Mouse (Mus musculus) forebrain, postnatal 0 days (tissue): Measurements from ENCODE around the gene Bmper. TPM values are rescaled to one million over a fixed set of nuclear protein-coding genes. Genes with fewer than 3 reads are reported as not detected.

Source experiments
- ATAC-seq: fragments of 200-750 bp; cut with Nextera tagmentation; 2 replicates; pipeline ENCODE4 v1.8.0; 2017; ENCODE audit warnings: mild to moderate bottlenecking, moderate library complexity
- DNase-seq: peaks from one replicate; pipeline ENCODE4 v3.0.0-alpha.2; 2015
- H3K27ac ChIP-seq: fragments of 300-500 bp; sonication (generic); 2 replicates; pipeline ENCODE4 v1.5.1; 2014; ENCODE audit warnings: low read depth, mild to moderate bottlenecking, antibody characterized with exemption, low read length, moderate library complexity, mixed read lengths
- H3K27me3 ChIP-seq: fragments of 300-500 bp; sonication (generic); 2 replicates; pipeline ENCODE4 v1.6.1; 2014; ENCODE audit warnings: mild to moderate bottlenecking, low read length, mixed read lengths; ENCODE audit not compliant: insufficient read depth
- H3K36me3 ChIP-seq: fragments of 300-500 bp; sonication (generic); 2 replicates; pipeline ENCODE4 v1.6.1; 2014; ENCODE audit warnings: mild to moderate bottlenecking, moderate library complexity; ENCODE audit not compliant: insufficient read depth
- H3K4me1 ChIP-seq: fragments of 300-500 bp; sonication (generic); 2 replicates; pipeline ENCODE4 v1.6.1; 2014; ENCODE audit warnings: antibody characterized with exemption; ENCODE audit not compliant: insufficient read depth
- H3K4me2 ChIP-seq: fragments of 300-500 bp; sonication (generic); 2 replicates; pipeline ENCODE4 v1.6.1; 2014; ENCODE audit warnings: low read depth, mild to moderate bottlenecking, moderate library complexity
- H3K4me3 ChIP-seq: fragments of 300-500 bp; sonication (generic); 2 replicates; pipeline ENCODE4 v1.5.1; 2014; ENCODE audit warnings: low read depth, low read length, mixed read lengths
- H3K9ac ChIP-seq: fragments of 300-500 bp; sonication (generic); 2 replicates; pipeline ENCODE4 v1.6.1; 2014; ENCODE audit warnings: mild to moderate bottlenecking
- H3K9me3 ChIP-seq: fragments of 300-500 bp; sonication (generic); 2 replicates; pipeline ENCODE4 v1.6.1; 2016; ENCODE audit warnings: low read length
- CTCF ChIP-seq: sonication (generic); IDR thresholded peaks from 2 replicates; pipeline ENCODE4 v1.5.1; 2016; ENCODE audit warnings: antibody characterized with exemption, control low read depth, low read depth
- WGBS: fragments of 180-500 bp; shearing (Covaris S2); extraction: QIAGEN DNeasy Blood & Tissue Kit; methylation state at CpG from one replicate; pipeline ENCODE4 v1.1.7; 2014; 5-methylcytosine and 5-hydroxymethylcytosine counted together
- polyA plus RNA-seq: library from polyadenylated mRNA; unstranded; fragments of >200 nt; fragmentation: Nextera tagmentation; extraction: Ambion mirVana; gene quantifications from 2 replicates; pipeline ENCODE4 v1.2.1, GENCODE M21; 2015
- total RNA-seq: library from RNA; depleted of rRNA; stranded (reverse); fragments of >200 nt; gene quantifications from 2 replicates; pipeline ENCODE4 v1.2.3, GENCODE M21; 2014

Bmper gene
- total and polyA plus RNA-seq, 2 experiments from 2014 or later, result 5.6 to 9.6 TPM

GRCm38 (mm10) chr9:23380171-23380835 is 157.4 kb downstream of the Bmper start:
- no peak overlapping the region for H3K4me2 ChIP-seq
- ATAC-seq (no peak), DNase-seq (no peak)
- WGBS, result 22% methylated on average over 5 of the region's 5 CpGs
- no peaks in the 10 kb centered on the region for H3K9me3 ChIP-seq
- H3K4me1 ChIP-seq, result peaks cover 4% of the 10 kb centered on the region; the same call in 1 of the 2 replicates
- H3K27me3 ChIP-seq, result no peaks in the 10 kb centered on the region
- H3K9ac ChIP-seq, result no peak overlapping the region
- no peak overlapping the region for H3K27ac ChIP-seq
- no peaks in the 10 kb centered on the region for H3K36me3 ChIP-seq
- no peak overlapping the region for H3K4me3 ChIP-seq
- no peak for TF ChIP-seq CTCF

- Histone ChIP-seq H3K27ac (no peak overlapping the region), H3K27me3 (no peaks in the 10 kb centered on the region), H3K4me1 (peaks cover 4% of the 10 kb centered on the region; the same call in 1 of the 2 replicates), H3K4me2 (no peak overlapping the region), H3K4me3 (no peak overlapping the region), H3K9ac (no peak overlapping the region), H3K9me3 (no peaks in the 10 kb centered on the region), H3K36me3 (no peaks in the 10 kb centered on the region)
- no peak for ATAC-seq
- no peak for DNase-seq
- WGBS, result 64% methylated on average over 8 of the region's 8 CpGs
- TF ChIP-seq CTCF, result no peak
Measured at GRCm38 (mm10) chr9:23383291-23383690, 160.4 kb downstream of the Bmper start.

GRCm38 (mm10) chr9:23383837-23384236 is 161.0 kb downstream of the Bmper start:
- Histone ChIP-seq H3K4me2 (no peak overlapping the region), H3K36me3 (no peaks in the 10 kb centered on the region), H3K4me3 (no peak overlapping the region), H3K9ac (no peak overlapping the region), H3K27me3 (no peaks in the 10 kb centered on the region), H3K27ac (no peak overlapping the region), H3K9me3 (no peaks in the 10 kb centered on the region), H3K4me1 (peaks cover 2% of the 10 kb centered on the region; the same call in 1 of the 2 replicates)
- no peak for TF ChIP-seq CTCF
- 72% methylated on average over 1 of the region's 1 CpGs for WGBS
- DNase-seq, result no peak
- ATAC-seq, result no peak

- H3K4me1 ChIP-seq, result no peaks in the 10 kb centered on the region
- WGBS, result 63% methylated on average over 3 of the region's 3 CpGs
- H3K9ac ChIP-seq, result no peak overlapping the region
- no peak overlapping the region for H3K27ac ChIP-seq
- DNase-seq (no peak), ATAC-seq (no peak)
- no peaks in the 10 kb centered on the region for H3K36me3 ChIP-seq
- TF ChIP-seq CTCF, result no peak
- H3K4me3 ChIP-seq, result no peak overlapping the region
- no peak overlapping the region for H3K4me2 ChIP-seq
- no peaks in the 10 kb centered on the region for H3K27me3 ChIP-seq
- H3K9me3 ChIP-seq, result no peaks in the 10 kb centered on the region
Measured at GRCm38 (mm10) chr9:23384880-23385279, 162.0 kb downstream of the Bmper start.

- no peak for TF ChIP-seq CTCF
- no peak overlapping the region for H3K27ac ChIP-seq
- H3K9ac ChIP-seq, result no peak overlapping the region
- no peak overlapping the region for H3K4me2 ChIP-seq
- 41% methylated on average over 3 of the region's 3 CpGs for WGBS
- ATAC-seq (no peak), DNase-seq (no peak)
- H3K4me1 ChIP-seq, result no peaks in the 10 kb centered on the region
- H3K36me3 ChIP-seq, result no peaks in the 10 kb centered on the region
- no peak overlapping the region for H3K4me3 ChIP-seq
- no peaks in the 10 kb centered on the region for H3K27me3 ChIP-seq
- no peaks in the 10 kb centered on the region for H3K9me3 ChIP-seq
Measured at GRCm38 (mm10) chr9:23386201-23386600, 163.3 kb downstream of the Bmper start.

GRCm38 (mm10) chr9:23390118-23390517 is 167.2 kb downstream of the Bmper start:
- Histone ChIP-seq H3K27ac (no peak overlapping the region), H3K36me3 (no peaks in the 10 kb centered on the region), H3K4me1 (no peaks in the 10 kb centered on the region), H3K9ac (no peak overlapping the region), H3K4me2 (no peak overlapping the region), H3K27me3 (no peaks in the 10 kb centered on the region), H3K4me3 (no peak overlapping the region), H3K9me3 (no peaks in the 10 kb centered on the region)
- WGBS, result 74% methylated on average over 3 of the region's 3 CpGs
- TF ChIP-seq CTCF, result no peak
- ATAC-seq, result no peak
- no peak for DNase-seq

- H3K27ac ChIP-seq, result no peak overlapping the region
- peak; percentile 30 for TF ChIP-seq CTCF
- no peaks in the 10 kb centered on the region for H3K36me3 ChIP-seq
- H3K27me3 ChIP-seq, result no peaks in the 10 kb centered on the region
- no peak overlapping the region for H3K4me2 ChIP-seq
- DNase-seq, result no peak
- WGBS, result 78% methylated on average over 6 of the region's 6 CpGs
- H3K9me3 ChIP-seq, result no peaks in the 10 kb centered on the region
- no peaks in the 10 kb centered on the region for H3K4me1 ChIP-seq
- no peak for ATAC-seq
- H3K9ac ChIP-seq, result no peak overlapping the region
- no peak overlapping the region for H3K4me3 ChIP-seq
Measured at GRCm38 (mm10) chr9:23394652-23395317, 171.9 kb downstream of the Bmper start.
